Mouse (Mus musculus) G1E (cell line): ENCODE measurements around the gene Tbc1d22a.

Experiments
- CTCF ChIP-seq: IDR thresholded peaks from 2 replicates; pipeline ENCODE4 v1.5.1; 2012; ENCODE audit warnings: low read depth, low read length, inconsistent platforms, mixed read lengths
- GATA1 ChIP-seq: IDR thresholded peaks from 2 replicates; pipeline ENCODE4 v1.6.1; 2012; ENCODE audit warnings: borderline replicate concordance, low read length, inconsistent platforms, mixed read lengths
- GATA2 ChIP-seq: IDR thresholded peaks from 2 replicates; pipeline ENCODE4 v1.6.1; 2012; ENCODE audit warnings: low read depth, low read length, inconsistent platforms, borderline replicate concordance
- TAL1 ChIP-seq: conservative IDR thresholded peaks from 2 replicates; pipeline ENCODE4 v1.6.1; 2012; ENCODE audit warnings: low read depth, low read length, inconsistent platforms, mixed read lengths

DNA sequence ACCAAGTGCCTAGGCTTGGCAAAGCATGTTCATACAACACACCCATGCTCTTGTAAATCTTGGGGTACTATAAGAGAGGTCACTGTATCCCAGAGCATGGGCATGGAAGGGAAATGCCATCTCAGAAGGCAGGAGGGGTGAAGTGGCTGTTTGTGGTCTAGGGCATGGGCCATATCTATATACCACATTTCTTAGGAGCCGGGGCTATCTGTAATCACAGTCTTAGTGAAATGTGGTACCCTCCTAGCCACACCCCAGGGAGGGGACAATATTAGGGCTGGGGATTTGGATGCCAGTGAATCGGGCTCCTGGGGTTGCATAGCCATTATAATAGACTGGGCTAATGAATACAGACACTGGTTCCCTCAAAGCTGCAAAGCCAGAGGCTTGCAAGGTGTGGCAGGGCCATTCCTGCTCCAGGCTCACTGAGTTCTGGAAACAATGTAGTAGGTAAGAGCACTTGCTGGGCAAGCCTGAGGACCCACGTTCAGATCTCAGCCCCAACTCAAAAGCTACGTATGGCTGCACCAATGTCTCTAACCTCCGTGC, 197.3 kb downstream of the Tbc1d22a start:
- no peak for TF ChIP-seq CTCF
- no peak for TF ChIP-seq GATA2
- TF ChIP-seq TAL1 = no peak
- TF ChIP-seq GATA1 = no peak
